Mouse (Mus musculus): ENCODE results near the gene Nmt1.

The Nmt1 gene

DNA sequence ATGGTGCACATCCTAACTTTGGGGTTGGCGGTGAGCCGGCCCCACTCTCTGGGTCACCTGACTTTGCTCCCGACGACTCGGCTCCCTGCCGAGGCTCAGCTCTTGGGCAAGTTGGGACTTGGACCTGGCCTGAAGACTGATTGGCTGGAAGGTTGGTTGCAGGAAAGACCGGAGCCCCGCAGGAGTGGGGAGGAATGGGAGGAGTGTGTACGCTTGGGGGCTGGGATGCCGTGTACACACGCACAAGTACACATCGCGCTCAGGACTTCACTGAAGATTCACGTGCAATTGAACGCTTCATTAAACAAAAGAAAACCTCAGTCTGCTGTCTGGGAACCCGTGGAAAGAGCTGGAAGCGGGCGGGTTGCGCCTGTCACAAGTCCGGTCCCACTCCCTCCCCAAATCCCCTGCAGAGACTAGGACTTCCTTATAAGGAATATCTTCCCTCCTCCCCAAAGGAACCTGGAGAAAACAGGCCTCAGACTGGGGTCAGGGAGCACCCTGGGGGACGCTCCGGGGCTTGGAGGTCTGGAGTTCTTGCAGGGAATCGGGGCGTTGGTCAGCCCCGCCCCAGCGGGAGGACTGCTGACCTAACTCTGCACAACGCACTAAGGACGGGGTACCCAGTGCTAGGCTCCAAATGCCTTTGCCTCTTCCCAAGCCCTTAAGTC, 84.0 kb downstream of the Nmt1 start:
- no peak for DNase-seq

DNA sequence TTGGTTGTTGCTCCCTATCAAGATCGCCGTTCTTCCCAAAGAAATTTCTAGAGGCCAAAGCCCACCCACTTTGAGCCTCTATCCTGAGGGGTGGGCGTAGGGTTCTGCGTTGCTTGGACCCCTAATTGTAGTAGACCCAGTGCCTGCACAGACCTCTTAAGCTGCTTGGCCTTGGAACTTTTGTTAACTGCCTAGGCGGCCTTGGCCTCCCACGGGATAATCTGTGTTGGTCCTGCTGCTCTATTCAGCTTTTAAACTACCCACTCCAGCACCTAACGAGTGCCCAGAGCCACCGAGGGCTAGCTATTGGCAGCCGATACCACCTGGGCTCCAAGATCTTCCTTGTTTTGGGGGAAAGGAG, 84.5 kb downstream of the Nmt1 start:
- no peak for DNase-seq

DNA sequence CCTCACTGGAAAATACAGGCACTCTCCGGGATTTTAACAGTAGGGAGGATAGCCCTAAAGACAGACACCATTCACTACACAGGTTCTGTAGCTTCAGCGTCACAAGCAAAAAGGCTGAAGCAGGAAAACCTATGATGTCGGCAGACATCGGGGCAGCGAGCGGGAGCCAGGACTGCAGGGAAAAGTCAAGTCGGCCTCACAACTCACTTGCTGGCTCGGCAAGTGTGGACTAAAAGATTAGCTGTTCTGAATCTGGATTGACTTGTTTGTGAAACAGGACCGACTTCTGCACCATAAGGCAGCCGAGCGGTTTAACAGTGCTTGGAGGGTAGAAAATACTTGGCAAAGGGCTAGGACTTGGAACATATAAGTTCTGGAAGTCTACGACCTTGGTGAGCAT, 85.0 kb downstream of the Nmt1 start:
- DNase-seq: no peak

DNA sequence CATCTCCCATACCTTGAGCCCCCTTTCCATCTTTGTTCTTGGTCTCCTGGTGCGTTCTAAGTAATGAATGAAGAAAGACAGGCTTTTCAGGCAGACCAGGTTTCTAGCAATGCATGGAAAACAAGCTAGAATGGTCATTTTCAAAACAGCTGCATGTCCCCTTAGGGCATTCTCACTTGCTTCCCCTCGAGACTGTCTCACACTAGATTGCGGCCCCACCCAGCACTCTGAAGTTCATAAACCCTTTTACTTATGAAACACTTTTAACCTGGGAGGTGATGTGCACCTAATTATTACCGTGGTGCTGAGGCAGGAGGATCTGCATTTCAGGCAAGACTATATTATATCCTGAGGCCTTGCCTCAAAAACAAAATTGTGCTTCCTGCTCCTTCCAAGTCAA, 85.8 kb downstream of the Nmt1 start:
- no peak for DNase-seq

DNA sequence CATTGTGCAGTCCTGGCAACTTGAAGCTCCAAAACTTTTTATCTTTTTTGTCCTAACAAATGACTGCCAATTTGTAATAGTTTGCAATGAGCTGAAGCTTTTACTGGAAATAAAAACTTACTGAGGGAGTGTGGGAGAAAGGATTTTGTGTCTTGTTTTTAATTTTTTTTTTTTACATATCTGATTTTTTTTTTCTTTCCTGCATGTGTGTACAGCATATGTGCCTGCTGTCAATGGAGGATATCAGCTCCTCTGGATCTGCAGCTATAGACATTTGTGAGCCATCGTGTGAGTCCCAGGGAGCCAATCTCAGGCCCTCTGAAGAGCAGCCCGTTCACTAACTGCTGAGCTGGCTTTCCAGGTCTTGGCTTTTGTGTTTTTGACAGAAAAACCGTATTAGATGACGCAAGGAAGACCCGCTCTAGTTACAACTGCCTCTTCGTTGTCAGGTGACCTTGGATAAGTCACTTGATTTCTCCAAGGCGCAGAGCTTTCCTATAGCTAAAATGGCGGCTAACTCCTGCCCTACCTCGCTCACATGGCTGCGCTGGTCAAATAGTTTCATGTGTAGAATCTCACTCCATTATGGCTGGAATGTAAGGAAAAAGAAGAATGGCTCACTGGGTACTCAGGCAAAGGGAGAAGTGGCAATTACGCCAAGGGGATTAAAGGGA, 86.4 kb downstream of the Nmt1 start:
- no peak for DNase-seq

DNA sequence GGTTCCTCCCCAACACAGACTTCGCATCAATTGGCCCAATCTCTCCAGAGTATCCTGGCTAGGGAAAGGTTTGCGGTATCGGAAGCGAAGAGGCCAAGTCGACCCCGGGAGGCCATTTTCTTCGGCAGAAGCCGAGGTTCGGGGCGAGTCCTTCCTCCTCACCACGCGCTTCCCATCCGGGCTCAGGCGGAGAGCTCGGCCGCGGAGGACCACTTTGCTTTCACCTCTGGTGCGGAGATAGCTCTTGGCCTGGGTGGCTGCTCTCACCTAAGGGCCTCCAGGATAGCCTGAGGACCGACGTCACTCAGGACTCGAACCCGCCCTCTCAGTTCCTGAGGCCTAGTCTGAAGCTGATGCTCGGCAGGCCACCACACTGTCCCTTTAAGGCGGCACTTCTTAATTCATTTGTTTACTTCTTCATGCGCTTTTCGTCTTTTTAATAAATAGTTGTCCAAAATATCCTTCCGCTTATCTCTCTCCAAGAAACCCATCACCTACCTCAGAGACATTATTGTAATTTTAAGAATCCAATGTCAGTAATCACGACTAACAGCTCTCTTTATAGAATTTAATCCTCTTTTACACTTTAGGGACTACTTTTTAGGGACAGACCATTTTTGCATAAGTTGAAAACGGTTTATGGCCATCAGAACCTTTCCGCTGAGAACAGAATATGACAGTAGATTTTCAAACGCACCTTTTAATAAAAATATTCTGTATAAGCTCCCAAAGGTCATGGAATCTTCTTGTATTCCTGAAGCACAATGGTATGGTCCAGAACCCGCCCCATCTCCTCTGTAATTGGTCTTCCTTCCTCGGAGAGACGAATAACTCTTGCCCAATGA, 87.4 kb downstream of the Nmt1 start:
- DNase-seq: peak; percentile 74 to 75

DNA sequence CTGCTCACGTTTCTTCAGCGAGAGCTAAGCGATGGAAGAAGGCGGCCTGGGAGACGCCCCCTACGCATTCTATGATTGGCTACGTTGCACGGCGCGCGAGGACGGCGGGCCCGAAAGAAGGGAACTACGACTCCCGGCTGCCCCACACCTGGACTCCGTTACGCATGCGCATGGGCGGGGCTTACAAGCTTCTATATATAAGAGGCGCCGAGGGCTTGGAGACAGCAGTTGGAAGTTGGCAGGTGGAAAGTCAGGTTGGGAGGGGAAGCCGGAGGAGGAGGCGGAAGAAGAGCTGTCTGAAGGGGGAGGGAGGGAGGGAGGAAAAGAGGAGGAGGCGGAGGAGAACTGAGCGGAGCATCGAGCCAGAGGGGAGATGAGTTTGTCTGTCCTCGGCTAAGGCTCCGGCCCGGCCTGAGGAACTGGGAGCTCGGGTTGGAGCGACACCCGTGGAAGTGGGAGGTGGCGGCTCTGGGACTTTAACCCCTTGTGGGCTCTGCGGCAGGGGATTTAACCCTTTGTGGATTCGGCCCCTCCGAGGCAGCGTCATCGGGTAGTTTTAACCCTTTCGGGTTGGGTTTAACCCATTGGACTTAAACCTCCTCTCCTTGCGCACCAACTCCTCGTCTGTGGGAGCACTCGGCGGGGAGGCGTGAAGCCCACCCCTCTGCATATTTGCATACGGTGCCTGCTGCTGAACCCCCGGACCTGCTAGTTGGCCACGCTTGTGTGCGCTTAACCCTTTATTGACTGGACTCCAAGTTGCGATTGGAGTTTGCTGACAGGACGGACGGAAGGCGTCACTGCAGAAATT, 88.2 kb downstream of the Nmt1 start, which contains the start of gene Hexim1:
Gene Hexim1, plus strand, starts transcription at position 224 of the 811 bp plus-strand sequence.
- peak; percentile 99 to 100 for DNase-seq

DNA sequence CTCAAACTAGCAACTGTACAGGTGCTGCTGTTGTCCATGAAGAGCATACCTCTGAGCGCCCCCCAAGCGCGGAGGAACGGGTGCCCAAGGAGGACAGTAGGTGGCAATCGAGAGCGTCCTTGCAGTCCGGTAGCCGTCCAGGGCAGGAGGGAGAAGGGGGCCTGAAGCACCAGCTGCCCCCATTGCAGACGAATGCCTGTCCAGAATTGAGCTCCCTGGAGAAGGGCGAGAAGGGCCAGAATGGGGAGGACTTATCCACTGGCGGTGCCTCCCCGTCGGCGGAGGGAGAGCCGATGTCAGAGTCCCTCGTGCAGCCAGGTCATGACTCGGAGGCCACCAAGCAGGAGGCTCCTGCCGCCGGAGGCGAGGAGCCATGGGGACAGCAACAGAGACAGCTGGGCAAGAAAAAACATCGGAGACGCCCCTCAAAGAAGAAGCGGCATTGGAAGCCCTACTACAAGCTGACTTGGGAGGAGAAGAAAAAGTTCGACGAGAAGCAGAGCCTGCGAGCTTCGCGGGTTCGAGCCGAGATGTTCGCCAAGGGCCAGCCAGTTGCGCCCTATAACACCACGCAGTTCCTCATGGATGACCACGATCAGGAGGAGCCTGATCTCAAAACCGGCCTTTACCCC, 89.1 kb downstream of the Nmt1 start:
- peak; percentile 64 to 78 for DNase-seq

DNA sequence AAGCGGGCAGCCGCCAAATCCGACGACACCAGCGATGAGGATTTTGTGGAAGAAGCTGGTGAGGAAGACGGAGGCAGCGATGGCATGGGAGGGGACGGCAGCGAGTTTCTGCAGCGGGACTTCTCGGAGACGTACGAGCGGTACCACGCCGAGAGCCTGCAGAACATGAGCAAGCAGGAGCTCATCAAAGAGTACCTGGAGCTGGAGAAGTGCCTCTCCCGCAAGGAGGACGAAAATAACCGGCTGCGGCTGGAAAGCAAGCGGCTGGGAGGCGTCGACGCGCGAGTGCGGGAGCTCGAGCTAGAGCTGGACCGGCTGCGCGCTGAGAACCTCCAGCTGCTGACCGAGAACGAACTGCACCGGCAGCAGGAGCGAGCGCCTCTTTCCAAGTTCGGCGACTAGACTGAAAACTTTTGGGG, 89.6 kb downstream of the Nmt1 start:
- no peak for DNase-seq

All from spleen, adult 18-20 months (tissue).